ENCODE assay signal across 8 mouse cellular contexts in the genomic region with DNA sequence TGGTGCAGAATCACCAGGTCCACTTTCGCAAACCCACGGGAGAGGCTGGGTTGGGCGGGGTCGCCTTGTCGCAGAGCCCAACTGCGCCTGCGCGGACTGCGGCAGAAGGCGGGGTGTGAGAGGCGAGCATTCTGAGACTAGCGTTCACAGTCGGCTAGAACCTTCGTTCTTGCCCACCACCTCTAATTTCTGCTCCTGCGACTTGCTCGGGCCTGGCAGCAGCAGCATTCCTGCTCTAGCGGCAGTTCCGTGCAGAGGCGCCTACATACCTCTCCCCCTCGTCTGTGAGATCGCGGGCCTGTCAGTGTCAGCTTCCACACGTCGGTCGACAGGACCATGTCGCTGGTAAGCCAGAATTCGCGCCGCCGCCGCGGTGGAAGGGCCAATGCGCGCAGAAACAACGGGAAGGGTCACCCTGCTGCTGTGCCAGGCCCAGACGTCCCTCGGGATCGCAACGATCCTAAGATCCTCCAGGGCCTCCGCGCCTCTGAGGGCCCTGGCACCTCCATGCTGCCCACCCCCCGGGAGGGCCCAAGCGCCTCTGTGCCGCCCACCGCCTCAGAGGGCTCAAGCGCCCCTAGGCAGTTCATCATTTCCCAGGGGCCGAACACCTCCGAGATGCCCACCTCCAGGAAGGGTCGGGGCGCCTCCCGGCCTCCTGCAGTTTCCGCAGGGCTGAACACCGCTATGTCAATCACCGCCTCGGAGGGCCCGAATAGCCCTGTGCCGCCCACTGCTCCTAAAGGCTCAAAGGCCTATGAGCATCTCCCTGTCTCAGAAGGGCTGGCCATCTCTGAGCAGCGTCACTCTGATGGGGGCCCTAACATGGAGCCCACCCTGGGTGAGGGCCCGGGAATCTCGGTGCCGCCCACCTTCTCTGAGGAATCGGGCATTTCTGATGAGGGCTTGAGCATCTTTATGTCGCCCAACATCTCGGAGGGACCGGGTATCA. TPM values are rescaled to one million over a fixed set of nuclear protein-coding genes. Genes with fewer than 3 reads are reported as not detected.
DNase-seq lines count a peak whose midpoint lies in the region; ATAC-seq and TF ChIP-seq lines count a peak whose summit lies in the region.

A gene (plus strand): TSS at position 104 of the 952 bp plus-strand sequence.

- peak within 1 kb of the TSS; percentile 76 for H3K27ac ChIP-seq in forebrain, embryonic 14.5 days (ENCODE audit: low read depth, low read length)
- no peak within 1 kb of the TSS for H3K27ac ChIP-seq in liver, embryonic 16.5 days (ENCODE audit: low read length)
- no peak within 1 kb of the TSS for H3K27ac ChIP-seq in neural tube, embryonic 12.5 days

- peak; percentile 73 for ATAC-seq in cerebellum, adult (ENCODE audit: insufficient number of reproducible peaks, low FRiP score, low TSS enrichment)
- ATAC-seq in forebrain, embryonic 14.5 days = peak; percentile 72
- ATAC-seq in liver, embryonic 16.5 days (ENCODE audit: low read depth) = 0 out of 2 replicates have a peak, but pooled peaks have one; percentile 37
- ATAC-seq in neural tube, embryonic 12.5 days (ENCODE audit: low FRiP score, low read depth) = peak; percentile 79

- H3K4me1 ChIP-seq in E14TG2a.4 (replicated peaks; ENCODE audit: low read depth, low read length) = peaks cover 6% of the 10 kb centered on the region
- H3K4me1 ChIP-seq in forebrain, embryonic 14.5 days (ENCODE audit: control insufficient read depth, insufficient read depth, low read length) = no peaks in the 10 kb centered on the region
- no peaks in the 10 kb centered on the region; the same call in 1 of the 2 replicates for H3K4me1 ChIP-seq in liver, embryonic 16.5 days (ENCODE audit: control insufficient read depth, low read depth, low read length)
- no peaks in the 10 kb centered on the region for H3K4me1 ChIP-seq in neural tube, embryonic 12.5 days

- H3K27me3 ChIP-seq in E14TG2a.4 (ENCODE audit: insufficient read depth, low read length) = peaks cover 23% of the 10 kb centered on the region
- H3K27me3 ChIP-seq in forebrain, embryonic 14.5 days (replicated peaks; ENCODE audit: control insufficient read depth, insufficient read depth, low read length) = peaks cover 8% of the 10 kb centered on the region; the same call in 1 of the 2 replicates
- peaks cover 2% of the 10 kb centered on the region; the same call in 1 of the 2 replicates for H3K27me3 ChIP-seq in liver, embryonic 16.5 days (ENCODE audit: control insufficient read depth, insufficient read depth, low read depth, low read length)
- peaks cover 15% of the 10 kb centered on the region; the same call in 1 of the 2 replicates for H3K27me3 ChIP-seq in neural tube, embryonic 12.5 days (replicated peaks)

- H3K9me3 ChIP-seq in E14TG2a.4 (ENCODE audit: low read length) = no peaks in the 10 kb centered on the region
- H3K9me3 ChIP-seq in forebrain, embryonic 14.5 days (replicated peaks; ENCODE audit: control insufficient read depth, low read length) = no peaks in the 10 kb centered on the region
- no peaks in the 10 kb centered on the region for H3K9me3 ChIP-seq in liver, embryonic 16.5 days (replicated peaks; ENCODE audit: control insufficient read depth, low read length)
- no peaks in the 10 kb centered on the region for H3K9me3 ChIP-seq in neural tube, embryonic 12.5 days

- H3K9ac ChIP-seq in forebrain, embryonic 14.5 days (ENCODE audit: low read length) = peak within 1 kb of the TSS; percentile 72
- peak within 1 kb of the TSS; percentile 45; the same call in 1 of the 2 replicates for H3K9ac ChIP-seq in liver, embryonic 16.5 days (ENCODE audit: low read depth, low read length)
- peak within 1 kb of the TSS; percentile 77 for H3K9ac ChIP-seq in neural tube, embryonic 12.5 days

- TF ChIP-seq CTCF in E14TG2a.4 (conservative IDR thresholded peaks at IDR 0.05; ENCODE audit: low read length) = no peak

- WGBS in forebrain, embryonic 14.5 days = 19% methylated on average over 63 of the region's 65 CpGs
- WGBS in large intestine, adult 2 months = 19% methylated on average over 65 of the region's 65 CpGs
- WGBS in liver, embryonic 16.5 days (ENCODE audit: insufficient replicate concordance) = 19% methylated on average over 65 of the region's 65 CpGs
- WGBS in neural tube, embryonic 12.5 days = 9% methylated on average over 65 of the region's 65 CpGs

- peaks cover 3% of the 10 kb centered on the region; the same call in 1 of the 2 replicates for H3K36me3 ChIP-seq in E14TG2a.4 (ENCODE audit: insufficient read depth, low read length)
- no peaks in the 10 kb centered on the region; the same call in 1 of the 2 replicates for H3K36me3 ChIP-seq in forebrain, embryonic 14.5 days (ENCODE audit: control insufficient read depth, insufficient read depth, low read length)
- no peaks in the 10 kb centered on the region for H3K36me3 ChIP-seq in liver, embryonic 16.5 days (ENCODE audit: control insufficient read depth, insufficient read depth)
- no peaks in the 10 kb centered on the region for H3K36me3 ChIP-seq in neural tube, embryonic 12.5 days

- intact Hi-C loops in heart, postnatal 10 days (cut with DNase I) = loop anchor here (10.0 kb wide), 2 partner anchors 764 to 894 kb away; a partner anchor contains a TSS

- peak; percentile 83 for DNase-seq in forebrain, embryonic 14.5 days (ENCODE audit: low spot score)
- peak; percentile 75 to 76 for DNase-seq in heart, postnatal 10 days
- peak; percentile 2 for DNase-seq in large intestine, adult 2 months (ENCODE audit: low read depth, low spot score)
- DNase-seq in telencephalon, adult 2 months (ENCODE audit: low read depth, low spot score) = peak; percentile 67

- peak within 1 kb of the TSS; percentile 59 for H3K4me2 ChIP-seq in forebrain, embryonic 14.5 days (ENCODE audit: low read length)
- H3K4me2 ChIP-seq in liver, embryonic 16.5 days (ENCODE audit: low read depth, low read length) = peak within 1 kb of the TSS; percentile 78
- H3K4me2 ChIP-seq in neural tube, embryonic 12.5 days (replicated peaks) = peak within 1 kb of the TSS; percentile 74

- H3K4me3 ChIP-seq in E14TG2a.4 (replicated peaks; ENCODE audit: low read length) = peak within 1 kb of the TSS; percentile 75
- peak within 1 kb of the TSS; percentile 55 for H3K4me3 ChIP-seq in forebrain, embryonic 14.5 days (ENCODE audit: low read depth, low read length)
- H3K4me3 ChIP-seq in liver, embryonic 16.5 days (ENCODE audit: low read depth, low read length) = peak within 1 kb of the TSS; percentile 60
- peak within 1 kb of the TSS; percentile 59 for H3K4me3 ChIP-seq in neural tube, embryonic 12.5 days

RNA-seq across cellular contexts. Expression of the gene that starts here (rescaled TPM):
- 58.1 and 80.5 TPM in 2 replicates for polyA plus RNA-seq in forebrain, embryonic 14.5 days (2014; fragmentation: Nextera tagmentation; extraction: Ambion mirVana)
- 1 to 10 TPM; 6.6 to 9.2 TPM for total RNA-seq in heart, postnatal 10 days (2021)
- polyA plus RNA-seq in large intestine, adult 2 months (2012; rRNA removed) = 1.9 and 2.7 TPM in 2 replicates
- 1.9 and 2.1 TPM in 2 replicates for polyA plus RNA-seq in liver, embryonic 16.5 days (2015; fragmentation: Nextera tagmentation; extraction: Ambion mirVana)
- polyA plus RNA-seq in neural tube, embryonic 12.5 days (2016; fragmentation: Nextera tagmentation; extraction: Ambion mirVana) = 96.8 and 103 TPM in 2 replicates

Comparison
In these comparisons a context has a peak if more than half of its experiments do, and no peak if none do; other contexts are left out.
1. RNA of the gene that starts here (polyA plus RNA-seq): 96.8 to 103 TPM in neural tube, embryonic 12.5 days and 58.1 to 80.5 TPM in forebrain, embryonic 14.5 days; 1.9 to 2.1 TPM in liver, embryonic 16.5 days and 1.9 to 2.7 TPM in large intestine, adult 2 months; every median in the first group is over 10 times any median in the second.
2. DNase-seq: peak in every context shown above with its lines; median percentile 83 in forebrain, embryonic 14.5 days; 76 in heart, postnatal 10 days; 67 in telencephalon, adult 2 months; 2 in large intestine, adult 2 months.
3. Peak in every context shown above with its lines, with median percentiles within 50 percentile points of each other: H3K4me3 ChIP-seq, ATAC-seq, H3K4me2 ChIP-seq and H3K9ac ChIP-seq.